Mouse (Mus musculus): ENCODE measurements around the gene Ckap4. TPM values are rescaled to one million over a fixed set of nuclear protein-coding genes. Genes with fewer than 3 reads are reported as not detected.

Gene Ckap4
- polyA plus RNA-seq, 1 experiment from 2014 or later: 101 TPM

DNA sequence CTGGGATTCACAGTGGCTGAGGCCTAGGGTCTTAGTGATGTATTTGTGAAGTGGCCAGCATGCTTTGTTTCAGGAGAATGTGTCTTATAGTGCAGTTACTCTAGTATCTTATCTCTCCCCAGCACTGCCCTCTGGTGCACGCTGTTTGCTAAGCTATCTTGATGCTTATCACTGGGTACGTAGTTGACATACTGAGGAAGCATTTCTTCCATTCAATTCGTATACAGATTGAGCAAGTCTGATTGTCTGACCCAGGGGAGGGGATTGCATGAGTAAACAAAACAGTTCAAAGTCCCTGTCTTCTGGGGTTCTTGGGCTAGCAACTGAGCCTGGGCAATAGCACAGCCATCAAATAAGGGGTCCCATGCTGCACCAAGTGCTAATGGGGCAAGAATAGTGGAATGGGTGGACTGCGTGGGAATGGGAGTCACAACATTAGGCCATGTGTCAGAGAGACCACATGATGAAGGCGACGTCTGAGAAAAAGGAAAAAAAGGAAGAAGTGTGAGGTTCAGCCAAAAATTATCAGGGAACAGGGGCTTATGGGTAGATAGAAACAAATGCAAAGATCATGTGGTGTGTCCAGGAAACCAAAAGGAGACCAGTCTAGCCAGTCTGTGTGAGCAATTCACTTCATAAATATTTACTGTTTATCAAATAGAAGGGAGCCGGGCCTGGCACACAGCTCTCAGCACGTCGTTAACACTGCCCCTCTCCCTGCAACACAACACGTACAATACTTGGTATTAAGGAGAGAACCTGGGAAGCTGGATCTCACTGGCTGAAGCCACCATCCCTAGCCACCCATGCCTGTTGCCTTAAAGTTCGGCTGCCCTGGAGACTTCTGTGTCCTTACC is 9.2 kb upstream of the Ckap4 start:
- WGBS: 86% methylated on average over 11 of the region's 11 CpGs
- no peaks in the 10 kb centered on the region for H3K9me3 ChIP-seq
- no peak for ATAC-seq (ENCODE audit: low FRiP score, low read depth)
- no peak overlapping the region for H3K9ac ChIP-seq
- H3K27me3 ChIP-seq (replicated peaks): no peaks in the 10 kb centered on the region
- no peak overlapping the region for H3K4me2 ChIP-seq (replicated peaks)
- no peak overlapping the region for H3K27ac ChIP-seq
- H3K36me3 ChIP-seq: no peaks in the 10 kb centered on the region
- no peaks in the 10 kb centered on the region for H3K4me1 ChIP-seq
- no peak overlapping the region for H3K4me3 ChIP-seq

DNA sequence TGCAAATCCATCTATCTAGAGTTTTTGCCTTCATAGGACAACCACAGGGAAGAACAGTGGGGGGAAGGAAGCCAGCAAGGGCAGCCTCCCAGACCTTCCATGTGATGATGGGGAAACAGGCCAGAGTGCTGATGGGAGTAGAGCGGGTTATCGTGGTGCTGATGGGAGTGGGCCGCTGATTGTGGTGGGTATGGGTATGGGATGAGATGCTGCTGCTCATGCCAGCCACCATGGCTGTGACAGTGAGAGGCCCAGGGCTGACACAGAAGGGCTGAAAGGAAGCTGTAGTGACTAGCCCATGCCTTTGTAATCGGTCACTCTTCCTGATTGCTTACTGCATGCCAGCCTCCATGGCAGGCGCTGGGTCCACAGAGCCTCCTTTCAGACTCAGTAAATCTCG is 5.8 kb upstream of the Ckap4 start:
- H3K27me3 ChIP-seq (replicated peaks): no peaks in the 10 kb centered on the region; the same call in 1 of the 2 replicates
- no peak for ATAC-seq (ENCODE audit: low FRiP score, low read depth)
- no peaks in the 10 kb centered on the region for H3K9me3 ChIP-seq
- no peak overlapping the region for H3K27ac ChIP-seq
- H3K36me3 ChIP-seq: no peaks in the 10 kb centered on the region
- 0 out of 2 replicates have a peak, but pooled peaks cover 1% of the 10 kb centered on the region for H3K4me1 ChIP-seq
- no peak overlapping the region for H3K9ac ChIP-seq
- H3K4me2 ChIP-seq (replicated peaks): no peak overlapping the region
- WGBS: 92% methylated on average over 6 of the region's 6 CpGs
- H3K4me3 ChIP-seq: no peak overlapping the region

DNA sequence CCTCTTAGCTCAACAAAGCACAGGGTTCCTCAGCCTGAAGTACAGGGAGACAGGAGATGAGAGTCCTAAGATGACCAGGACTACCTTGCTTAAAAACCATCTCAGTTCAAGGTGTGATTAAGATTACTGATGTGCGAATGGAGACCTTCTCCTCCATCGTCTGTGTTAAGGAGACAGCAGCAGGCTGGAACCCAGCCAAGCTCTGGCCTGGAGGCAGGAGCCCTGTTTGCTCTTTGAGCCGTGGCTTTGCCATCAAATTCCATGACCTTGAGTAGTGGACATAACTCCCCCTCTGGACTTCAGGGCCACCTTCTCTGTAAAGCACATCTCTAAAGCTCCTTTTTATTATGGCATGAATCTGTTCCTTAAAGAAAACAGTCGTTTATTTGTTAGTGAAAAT is 2.0 kb upstream of the Ckap4 start:
- H3K9ac ChIP-seq: no peak overlapping the region
- 67% methylated on average over 4 of the region's 4 CpGs for WGBS
- no peaks in the 10 kb centered on the region; the same call in 1 of the 2 replicates for H3K27me3 ChIP-seq (replicated peaks)
- H3K4me1 ChIP-seq: peaks cover 25% of the 10 kb centered on the region
- H3K36me3 ChIP-seq: 0 out of 2 replicates have a peak, but pooled peaks cover 1% of the 10 kb centered on the region
- H3K4me2 ChIP-seq (replicated peaks): no peak overlapping the region
- no peak for ATAC-seq (ENCODE audit: low FRiP score, low read depth)
- H3K9me3 ChIP-seq: no peaks in the 10 kb centered on the region
- H3K27ac ChIP-seq: no peak overlapping the region
- H3K4me3 ChIP-seq: no peak overlapping the region

DNA sequence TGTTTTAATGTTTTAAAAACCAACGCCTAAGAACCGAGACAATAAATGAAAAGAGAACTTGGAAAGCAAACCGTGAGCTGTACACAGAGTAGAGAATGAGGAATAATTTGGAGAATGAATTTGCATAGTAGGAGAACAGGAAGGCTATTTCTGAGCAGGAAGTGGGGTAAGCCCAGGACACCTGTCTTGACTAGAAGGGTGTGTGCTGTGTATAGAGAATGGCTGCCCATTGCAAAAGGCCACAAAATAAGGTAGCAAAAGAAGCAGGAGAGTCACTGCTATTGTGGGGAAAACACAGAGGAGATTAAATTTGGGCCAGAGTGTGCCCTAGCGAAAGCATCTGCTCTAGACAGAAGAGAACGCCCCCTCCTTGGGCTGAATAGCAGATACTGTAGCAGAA is 1.6 kb upstream of the Ckap4 start:
- WGBS: 83% methylated on average over 5 of the region's 5 CpGs
- no peaks in the 10 kb centered on the region for H3K9me3 ChIP-seq
- no peak overlapping the region for H3K9ac ChIP-seq
- no peak for ATAC-seq (ENCODE audit: low FRiP score, low read depth)
- H3K27ac ChIP-seq: no peak overlapping the region
- H3K36me3 ChIP-seq: peaks cover 2% of the 10 kb centered on the region; the same call in 1 of the 2 replicates
- peaks cover 29% of the 10 kb centered on the region for H3K4me1 ChIP-seq
- H3K27me3 ChIP-seq (replicated peaks): no peaks in the 10 kb centered on the region; the same call in 1 of the 2 replicates
- no peak overlapping the region for H3K4me3 ChIP-seq
- H3K4me2 ChIP-seq (replicated peaks): no peak overlapping the region

DNA sequence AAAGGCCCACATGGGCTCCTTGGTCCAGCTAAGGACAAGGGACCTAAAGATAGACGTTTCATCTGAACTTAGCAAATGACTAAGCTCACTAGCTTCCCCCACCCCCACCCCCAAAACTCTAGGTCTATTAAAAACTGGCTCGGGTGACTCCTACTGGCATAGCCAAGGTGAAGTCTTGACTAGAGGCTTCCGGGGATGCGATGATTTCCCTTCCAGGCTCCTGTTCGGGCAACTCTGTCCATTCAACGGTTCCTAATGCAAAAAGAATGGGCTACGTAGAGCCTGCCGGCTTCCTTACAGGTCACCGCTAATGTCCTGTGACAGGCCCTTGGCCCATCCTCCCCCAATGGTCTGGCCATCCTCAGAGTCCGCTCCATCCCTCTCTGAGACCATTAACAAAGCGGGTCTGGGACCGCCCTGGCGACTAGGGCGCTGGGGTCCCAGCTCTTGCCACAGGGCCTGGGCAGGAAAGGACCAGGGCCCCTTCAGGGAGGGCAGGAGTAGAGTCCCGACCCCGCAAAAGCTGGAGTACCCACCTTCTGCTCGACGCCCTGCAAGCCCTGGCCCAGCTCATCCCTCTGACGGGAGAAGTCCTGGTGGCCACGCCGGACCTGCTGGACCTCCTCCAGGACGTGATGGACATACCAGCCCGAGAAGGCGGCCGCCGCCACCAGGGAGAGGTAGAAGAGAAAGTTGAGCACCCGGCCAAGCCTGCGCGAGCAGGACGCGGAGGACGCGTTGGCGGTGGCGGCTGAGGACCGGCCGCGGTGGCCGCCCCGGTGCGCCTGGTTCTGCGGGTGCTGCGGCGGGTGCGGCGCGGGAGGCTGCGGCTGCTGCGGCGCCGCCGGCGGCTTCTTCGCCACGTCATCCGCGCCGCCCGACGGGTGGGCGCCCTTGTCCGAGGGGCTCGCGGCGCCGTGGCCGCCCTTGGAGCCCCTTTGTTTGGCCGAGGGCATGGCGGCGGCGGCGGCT is 665 bp downstream of the Ckap4 start:
- H3K4me3 ChIP-seq: peak overlapping the region; percentile 91
- no peaks in the 10 kb centered on the region for H3K9me3 ChIP-seq
- H3K27ac ChIP-seq: peak overlapping the region; percentile 81
- H3K36me3 ChIP-seq: peaks cover 12% of the 10 kb centered on the region
- peak; percentile 48 for ATAC-seq (ENCODE audit: low FRiP score, low read depth)
- peak overlapping the region; percentile 74 for H3K4me2 ChIP-seq (replicated peaks)
- peak overlapping the region; percentile 97 for H3K9ac ChIP-seq
- H3K4me1 ChIP-seq: peaks cover 38% of the 10 kb centered on the region
- under 1% methylated on average over 67 of the region's 72 CpGs for WGBS
- no peaks in the 10 kb centered on the region; the same call in 1 of the 2 replicates for H3K27me3 ChIP-seq (replicated peaks)

DNA sequence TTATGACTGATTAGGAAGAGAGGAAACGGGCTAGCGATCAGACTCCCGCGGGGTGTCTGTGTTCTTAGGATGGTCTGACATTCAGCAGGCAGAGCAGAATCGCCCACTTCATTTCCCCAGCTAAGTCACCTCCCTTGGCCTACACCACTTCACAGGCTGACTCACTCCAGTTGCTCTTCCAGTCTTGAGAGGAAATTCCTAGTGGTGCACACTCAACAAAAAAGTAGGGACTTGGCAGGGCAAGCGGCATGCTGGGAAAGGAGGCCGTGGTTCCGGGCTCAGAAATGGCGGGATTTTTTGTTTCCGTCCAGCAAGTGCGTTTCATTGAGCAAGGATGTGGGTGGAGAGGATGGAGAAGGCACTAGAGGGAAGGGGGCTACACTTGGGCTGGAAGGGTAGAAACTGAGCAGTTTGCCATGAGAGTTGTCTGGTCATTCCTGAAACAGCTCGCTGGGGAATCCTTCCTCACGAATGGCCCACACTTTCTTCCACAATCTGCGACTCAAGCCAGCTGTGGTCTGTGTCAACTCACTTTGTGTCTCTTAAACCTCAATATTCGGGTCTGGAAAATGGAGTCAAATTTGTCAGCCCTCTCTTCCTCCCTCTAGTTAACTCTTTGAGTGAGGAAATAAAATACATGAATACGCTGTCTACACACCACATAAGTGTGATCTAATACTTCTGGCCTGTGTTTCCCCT is 1.5 kb downstream of the Ckap4 start:
- Histone ChIP-seq H3K27me3 (replicated peaks) (no peaks in the 10 kb centered on the region; the same call in 1 of the 2 replicates), H3K4me3 (peak overlapping the region; percentile 91), H3K27ac (no peak overlapping the region), H3K9ac (peak overlapping the region; percentile 97), H3K4me2 (replicated peaks) (peak overlapping the region; percentile 74), H3K4me1 (peaks cover 38% of the 10 kb centered on the region), H3K9me3 (no peaks in the 10 kb centered on the region), H3K36me3 (peaks cover 21% of the 10 kb centered on the region)
- no peak for ATAC-seq (ENCODE audit: low FRiP score, low read depth)
- 76% methylated on average over 16 of the region's 16 CpGs for WGBS

DNA sequence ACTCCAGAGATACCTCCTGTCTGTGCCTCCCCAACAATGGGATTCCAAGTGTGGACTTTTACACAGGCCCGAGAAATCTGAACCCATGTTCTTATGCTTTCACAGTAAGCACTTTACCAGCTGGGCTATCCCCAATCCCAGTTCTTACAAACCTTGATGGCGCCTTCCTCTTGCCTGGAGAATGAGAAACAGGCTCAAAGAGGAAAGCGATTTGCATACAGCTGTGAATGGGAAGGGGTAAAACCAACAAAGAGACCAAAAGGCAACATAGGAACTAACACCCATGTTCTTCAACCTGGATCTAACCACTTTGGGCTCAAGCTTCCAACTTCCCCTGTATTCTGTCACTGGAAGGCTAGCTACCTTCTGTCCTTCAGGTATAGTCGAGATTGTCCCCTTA is 2.3 kb downstream of the Ckap4 start:
- Histone ChIP-seq H3K9ac (no peak overlapping the region), H3K9me3 (no peaks in the 10 kb centered on the region), H3K4me3 (no peak overlapping the region; the same call in 1 of the 2 replicates), H3K36me3 (peaks cover 26% of the 10 kb centered on the region), H3K4me1 (peaks cover 39% of the 10 kb centered on the region), H3K27ac (no peak overlapping the region), H3K4me2 (replicated peaks) (peak overlapping the region; percentile 74), H3K27me3 (replicated peaks) (no peaks in the 10 kb centered on the region)
- WGBS: 74% methylated on average over 4 of the region's 4 CpGs
- ATAC-seq (ENCODE audit: low FRiP score, low read depth): no peak

DNA sequence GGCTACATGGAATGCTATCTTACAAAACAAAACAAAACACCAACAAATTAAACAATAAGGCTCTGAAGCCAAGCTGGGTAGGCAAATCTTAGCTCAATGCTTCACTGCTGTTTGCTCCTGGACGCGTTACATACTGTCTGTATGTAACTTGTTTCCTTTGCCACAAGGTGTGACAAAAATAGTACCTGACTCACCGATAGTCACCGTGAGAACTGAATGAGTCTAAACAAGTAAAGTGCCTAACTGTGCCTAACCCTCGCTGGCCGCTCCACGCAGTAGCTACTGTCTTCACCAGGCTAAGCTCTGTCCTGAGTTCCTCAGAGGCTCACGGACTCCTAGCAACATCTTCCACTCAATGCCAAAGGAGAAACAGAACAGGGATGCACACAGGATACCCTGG is 3.5 kb downstream of the Ckap4 start:
- H3K27me3 ChIP-seq (replicated peaks): no peaks in the 10 kb centered on the region
- H3K9ac ChIP-seq: no peak overlapping the region
- WGBS: 94% methylated on average over 8 of the region's 8 CpGs
- peaks cover 42% of the 10 kb centered on the region for H3K4me1 ChIP-seq
- no peak for ATAC-seq (ENCODE audit: low FRiP score, low read depth)
- H3K9me3 ChIP-seq: no peaks in the 10 kb centered on the region
- H3K4me3 ChIP-seq: no peak overlapping the region
- H3K27ac ChIP-seq: no peak overlapping the region
- H3K4me2 ChIP-seq (replicated peaks): peak overlapping the region; percentile 74
- peaks cover 33% of the 10 kb centered on the region for H3K36me3 ChIP-seq

DNA sequence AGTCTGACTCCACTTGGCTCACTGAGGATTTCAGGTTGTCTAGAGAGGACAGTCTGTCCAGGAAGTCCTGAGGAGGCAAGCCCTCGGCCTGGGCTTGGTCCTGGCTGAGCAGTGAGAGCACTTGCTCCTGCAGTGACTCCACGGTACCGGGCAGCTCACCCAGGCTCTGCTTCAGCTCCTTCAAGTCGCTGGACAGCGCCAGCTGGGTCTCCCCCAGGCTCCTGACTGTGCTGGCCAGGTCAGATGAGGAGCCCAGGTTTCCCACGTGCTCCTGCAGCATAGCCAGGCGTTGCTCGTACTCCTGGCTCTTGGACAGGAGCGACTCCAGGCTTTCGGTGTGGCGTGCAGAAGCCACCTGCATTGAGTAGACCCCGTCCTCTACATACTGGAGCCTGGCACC is 6.2 kb downstream of the Ckap4 start:
- Histone ChIP-seq H3K27ac (no peak overlapping the region), H3K9ac (no peak overlapping the region), H3K36me3 (peaks cover 38% of the 10 kb centered on the region), H3K4me2 (replicated peaks) (no peak overlapping the region), H3K27me3 (replicated peaks) (no peaks in the 10 kb centered on the region), H3K4me3 (no peak overlapping the region), H3K4me1 (peaks cover 34% of the 10 kb centered on the region), H3K9me3 (no peaks in the 10 kb centered on the region)
- 85% methylated on average over 12 of the region's 12 CpGs for WGBS
- no peak for ATAC-seq (ENCODE audit: low FRiP score, low read depth)

DNA sequence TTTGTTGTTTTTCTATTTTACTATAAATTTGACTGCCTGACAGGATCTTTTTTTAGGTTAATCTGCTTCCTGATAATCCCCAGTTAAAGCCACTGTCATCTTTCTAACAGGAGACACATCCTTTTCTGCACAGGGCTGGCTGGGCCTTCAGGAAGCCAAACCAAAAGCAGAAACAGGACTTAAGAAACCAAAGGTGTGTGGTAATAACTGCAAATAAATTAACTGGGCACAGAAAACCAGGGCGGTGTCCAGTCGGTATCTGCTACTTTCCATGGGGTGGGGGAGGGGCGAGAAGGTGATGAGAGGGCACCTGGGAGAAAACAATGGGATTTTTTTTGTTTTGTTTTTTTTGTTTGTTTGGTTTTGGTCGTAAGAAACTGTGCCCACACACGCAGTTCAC is 6.8 kb downstream of the Ckap4 start:
- H3K4me1 ChIP-seq: peaks cover 28% of the 10 kb centered on the region
- no peaks in the 10 kb centered on the region for H3K27me3 ChIP-seq (replicated peaks)
- peaks cover 38% of the 10 kb centered on the region for H3K36me3 ChIP-seq
- no peak overlapping the region for H3K27ac ChIP-seq
- H3K9ac ChIP-seq: no peak overlapping the region
- 84% methylated on average over 5 of the region's 5 CpGs for WGBS
- no peak overlapping the region for H3K4me2 ChIP-seq (replicated peaks)
- H3K9me3 ChIP-seq: no peaks in the 10 kb centered on the region
- no peak overlapping the region for H3K4me3 ChIP-seq
- ATAC-seq (ENCODE audit: low FRiP score, low read depth): no peak

DNA sequence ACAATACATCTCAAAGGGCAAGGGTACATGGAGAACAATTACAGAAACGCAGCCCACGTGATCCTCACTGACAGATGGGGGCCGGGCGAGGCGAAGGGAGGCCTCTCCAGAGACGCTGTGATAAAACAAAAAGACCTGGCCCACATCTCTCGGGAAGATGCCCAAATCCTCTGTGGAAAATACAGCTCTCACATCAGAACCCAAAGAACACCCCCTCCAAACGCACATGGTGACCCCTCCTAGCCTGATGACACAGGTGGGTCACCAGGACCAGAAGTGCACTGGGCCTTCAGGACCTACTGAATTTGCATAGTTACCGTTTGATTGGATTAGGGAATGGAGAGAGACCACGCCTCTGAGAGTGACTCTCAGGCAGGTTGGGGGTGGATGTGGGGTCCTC is 7.4 kb downstream of the Ckap4 start:
- H3K27me3 ChIP-seq (replicated peaks): no peaks in the 10 kb centered on the region
- no peak overlapping the region for H3K27ac ChIP-seq
- peaks cover 38% of the 10 kb centered on the region for H3K36me3 ChIP-seq
- H3K9me3 ChIP-seq: no peaks in the 10 kb centered on the region
- H3K4me2 ChIP-seq (replicated peaks): no peak overlapping the region
- no peak overlapping the region for H3K4me3 ChIP-seq
- 52% methylated on average over 10 of the region's 10 CpGs for WGBS
- peaks cover 22% of the 10 kb centered on the region for H3K4me1 ChIP-seq
- no peak for ATAC-seq (ENCODE audit: low FRiP score, low read depth)
- H3K9ac ChIP-seq: no peak overlapping the region

All from neural tube, embryonic 12.5 days (tissue).